Comparison of ENCODE assay signal across 21 mouse cellular contexts in genomic region chr9:86319516-86320140, GRCm38 (mm10).
DNase-seq lines count a peak whose midpoint lies in the region; ATAC-seq and TF ChIP-seq lines count a peak whose summit lies in the region.
"Had no signal": no experiment of that assay in that cellular context is flagged by ENCODE, and none has a peak within 500 bp of the region (broad histone marks: within the 10 kb centered on the region; RNA-seq: fewer than 3 reads in every experiment).

No protein-coding gene starts in this region.

- no peak for TF ChIP-seq POLR2A in brain, embryonic 14.5 days (IDR thresholded peaks at IDR 0.05; ENCODE audit: borderline replicate concordance, extremely low read depth, insufficient read depth, insufficient read length, poor library complexity, severe bottlenecking)

- no peak overlapping the region for H3K4me3 ChIP-seq in forebrain, embryonic 11.5 days (ENCODE audit: low read depth, low read length)
- H3K4me3 ChIP-seq in forebrain, postnatal 0 days (ENCODE audit: low read depth, low read length) = no peak overlapping the region
- H3K4me3 ChIP-seq in forebrain, embryonic 15.5 days = no peak overlapping the region
- no peak overlapping the region for H3K4me3 ChIP-seq in liver, embryonic 12.5 days
- H3K4me3 ChIP-seq: embryonic facial prominence, embryonic 12.5 days; embryonic facial prominence, embryonic 15.5 days; hindbrain, embryonic 12.5 days; hindbrain, embryonic 15.5 days had no signal

- H3K4me2 ChIP-seq in forebrain, embryonic 11.5 days (ENCODE audit: low read depth, low read length, severe bottlenecking) = no peak overlapping the region
- no peak overlapping the region for H3K4me2 ChIP-seq in forebrain, postnatal 0 days (ENCODE audit: low read depth)
- no peak overlapping the region for H3K4me2 ChIP-seq in forebrain, embryonic 15.5 days (replicated peaks)
- no peak overlapping the region for H3K4me2 ChIP-seq in liver, embryonic 12.5 days
- H3K4me2 ChIP-seq: embryonic facial prominence, embryonic 12.5 days; embryonic facial prominence, embryonic 15.5 days; heart, embryonic 11.5 days; hindbrain, embryonic 12.5 days; hindbrain, embryonic 15.5 days had no signal

- 42% methylated on average over 6 of the region's 6 CpGs for WGBS in forebrain, embryonic 11.5 days
- 27% methylated on average over 6 of the region's 6 CpGs for WGBS in forebrain, postnatal 0 days
- 25% methylated on average over 6 of the region's 6 CpGs for WGBS in forebrain, embryonic 15.5 days
- 75% methylated on average over 6 of the region's 6 CpGs for WGBS in liver, embryonic 12.5 days (ENCODE audit: insufficient replicate concordance)

- DNase-seq in forebrain, embryonic 11.5 days (ENCODE audit: low spot score) = no peak
- DNase-seq in forebrain, postnatal 0 days = no peak
- peak; percentile 61 for DNase-seq in brain, embryonic 14.5 days (ENCODE audit: low read depth)
- peak; percentile 47 for DNase-seq in retina, postnatal 1 day
- DNase-seq in kidney, adult 9 months = no peak
- DNase-seq: adrenal gland, postnatal 10 days; adrenal gland, postnatal 36 days; cerebellum, adult 11 months; cerebellum, adult 2 months; cerebellum, adult 9-11 months; cerebellum, postnatal 25 days; gastrocnemius, postnatal 10 days; heart, adult 11 months had no signal

- no peak for TF ChIP-seq CTCF in forebrain, postnatal 0 days (IDR thresholded peaks at IDR 0.05; ENCODE audit: low read depth)
- no peak for TF ChIP-seq CTCF in brain, embryonic 14.5 days (IDR thresholded peaks at IDR 0.05; ENCODE audit: borderline replicate concordance, extremely low read depth, insufficient read depth, insufficient read length)

- H3K36me3 ChIP-seq in forebrain, embryonic 11.5 days (ENCODE audit: control insufficient read depth, insufficient read depth, low read length) = no peaks in the 10 kb centered on the region
- H3K36me3 ChIP-seq in forebrain, postnatal 0 days (ENCODE audit: insufficient read depth) = no peaks in the 10 kb centered on the region
- no peaks in the 10 kb centered on the region for H3K36me3 ChIP-seq in forebrain, embryonic 15.5 days
- no peaks in the 10 kb centered on the region for H3K36me3 ChIP-seq in liver, embryonic 12.5 days
- H3K36me3 ChIP-seq: embryonic facial prominence, embryonic 12.5 days; embryonic facial prominence, embryonic 15.5 days; hindbrain, embryonic 12.5 days; hindbrain, embryonic 15.5 days had no signal

- no peaks in the 10 kb centered on the region for H3K9me3 ChIP-seq in forebrain, embryonic 11.5 days (ENCODE audit: control insufficient read depth, low read length)
- no peaks in the 10 kb centered on the region for H3K9me3 ChIP-seq in forebrain, postnatal 0 days (ENCODE audit: low read length)
- no peaks in the 10 kb centered on the region for H3K9me3 ChIP-seq in forebrain, embryonic 15.5 days
- H3K9me3 ChIP-seq in liver, embryonic 12.5 days (replicated peaks) = no peaks in the 10 kb centered on the region
- H3K9me3 ChIP-seq: embryonic facial prominence, embryonic 12.5 days; embryonic facial prominence, embryonic 15.5 days; hindbrain, embryonic 12.5 days; hindbrain, embryonic 15.5 days had no signal

- no peak overlapping the region for H3K27ac ChIP-seq in forebrain, embryonic 11.5 days (ENCODE audit: low read depth, low read length)
- no peak overlapping the region for H3K27ac ChIP-seq in forebrain, postnatal 0 days (ENCODE audit: low read depth, low read length)
- H3K27ac ChIP-seq in forebrain, embryonic 15.5 days (replicated peaks) = no peak overlapping the region
- H3K27ac ChIP-seq in liver, embryonic 12.5 days = no peak overlapping the region
- H3K27ac ChIP-seq: embryonic facial prominence, embryonic 12.5 days; embryonic facial prominence, embryonic 15.5 days; hindbrain, embryonic 12.5 days; hindbrain, embryonic 15.5 days had no signal

- no peaks in the 10 kb centered on the region for H3K4me1 ChIP-seq in forebrain, embryonic 11.5 days (replicated peaks; ENCODE audit: control insufficient read depth, insufficient read depth, low read length)
- no peaks in the 10 kb centered on the region for H3K4me1 ChIP-seq in forebrain, postnatal 0 days (ENCODE audit: insufficient read depth)
- H3K4me1 ChIP-seq in forebrain, embryonic 15.5 days = 0 out of 2 replicates have a peak, but pooled peaks cover 2% of the 10 kb centered on the region
- no peaks in the 10 kb centered on the region for H3K4me1 ChIP-seq in liver, embryonic 12.5 days
- H3K4me1 ChIP-seq: hindbrain, embryonic 12.5 days; hindbrain, embryonic 15.5 days had no signal

- peak; percentile 73 for ATAC-seq in forebrain, embryonic 11.5 days (replicated peaks; ENCODE audit: low FRiP score)
- ATAC-seq in forebrain, postnatal 0 days = no peak
- 0 out of 2 replicates have a peak, but pooled peaks have one; percentile 19 for ATAC-seq in forebrain, embryonic 15.5 days (replicated peaks)
- no peak for ATAC-seq in liver, embryonic 12.5 days
- ATAC-seq: Patski had no signal

- H3K9ac ChIP-seq in forebrain, embryonic 11.5 days (ENCODE audit: low read length) = no peak overlapping the region
- H3K9ac ChIP-seq in forebrain, postnatal 0 days = no peak overlapping the region
- H3K9ac ChIP-seq in forebrain, embryonic 15.5 days (replicated peaks) = no peak overlapping the region
- H3K9ac ChIP-seq in liver, embryonic 12.5 days = no peak overlapping the region
- H3K9ac ChIP-seq: embryonic facial prominence, embryonic 12.5 days; embryonic facial prominence, embryonic 15.5 days; hindbrain, embryonic 12.5 days; hindbrain, embryonic 15.5 days had no signal

- no peaks in the 10 kb centered on the region for H3K27me3 ChIP-seq in forebrain, embryonic 11.5 days (ENCODE audit: control insufficient read depth, insufficient read depth, low read length)
- H3K27me3 ChIP-seq in forebrain, postnatal 0 days (ENCODE audit: insufficient read depth, low read length) = no peaks in the 10 kb centered on the region
- no peaks in the 10 kb centered on the region for H3K27me3 ChIP-seq in forebrain, embryonic 15.5 days
- no peaks in the 10 kb centered on the region for H3K27me3 ChIP-seq in liver, embryonic 12.5 days (replicated peaks)
- H3K27me3 ChIP-seq: embryonic facial prominence, embryonic 12.5 days; embryonic facial prominence, embryonic 15.5 days; hindbrain, embryonic 12.5 days; hindbrain, embryonic 15.5 days; Patski had no signal

Comparison
In these comparisons a context has a peak if more than half of its experiments do, and no peak if none do; other contexts are left out.
1. ATAC-seq: peak in forebrain, embryonic 11.5 days (single experiment) and forebrain, embryonic 15.5 days (single experiment); none in forebrain, postnatal 0 days (single experiment) and liver, embryonic 12.5 days (single experiment).
2. DNase-seq: peak in brain, embryonic 14.5 days (single experiment) and retina, postnatal 1 day (single experiment); none in forebrain, embryonic 11.5 days (single experiment), forebrain, postnatal 0 days (single experiment) and kidney, adult 9 months (single experiment).